Comparison of ENCODE assay signal across 8 mouse cellular contexts in genomic region chrX:7898211-7898610, GRCm38 (mm10). TPM values are rescaled to one million over a fixed set of nuclear protein-coding genes. Genes with fewer than 3 reads are reported as not detected.
DNase-seq lines count a peak whose midpoint lies in the region; ATAC-seq and TF ChIP-seq lines count a peak whose summit lies in the region.
"Had no signal": no experiment of that assay in that cellular context is flagged by ENCODE, and none has a peak within 500 bp of the region (broad histone marks: within the 10 kb centered on the region; RNA-seq: fewer than 3 reads in every experiment).

No protein-coding gene starts in this region.

- H3K9ac ChIP-seq in limb, embryonic 15.5 days, result no peak overlapping the region
- H3K9ac ChIP-seq in stomach, postnatal 0 days (ENCODE audit: low read length), result 0 out of 2 replicates have a peak overlapping the region, but pooled peaks have one; percentile 35

- no peak for ATAC-seq in limb, embryonic 15.5 days (ENCODE audit: insufficient number of reproducible peaks, low FRiP score, low TSS enrichment, low read depth)
- ATAC-seq in stomach, postnatal 0 days (ENCODE audit: low FRiP score, low TSS enrichment), result no peak

- DNase-seq in spleen, adult 18-20 months, result peak; percentile 17 to 20
- no peak for DNase-seq in spleen, adult 12 weeks (ENCODE audit: low spot score)
- no peak for DNase-seq in stomach, postnatal 0 days (ENCODE audit: low spot score)
- no peak for DNase-seq in right cerebral cortex, adult 2 months (ENCODE audit: low spot score in 2 of 2)
- no peak for DNase-seq in yolk sac, embryonic 10.5 days (ENCODE audit: low spot score)

- no peak for TF ChIP-seq POLR2A in embryonic fibroblast, embryonic 13.5 days (IDR thresholded peaks at IDR 0.05; ENCODE audit: low read depth, low read length)

- TF ChIP-seq EP300 in stomach, postnatal 0 days (optimal IDR thresholded peaks at IDR 0.05), result no peak

- no peak for TF ChIP-seq CTCF in embryonic fibroblast, embryonic 13.5 days (IDR thresholded peaks at IDR 0.05; ENCODE audit: borderline replicate concordance, insufficient read depth, low read length)
- TF ChIP-seq CTCF in stomach, postnatal 0 days (IDR thresholded peaks at IDR 0.05; ENCODE audit: low read depth), result no peak

- peak overlapping the region; percentile 59 for H3K4me3 ChIP-seq in embryonic fibroblast, embryonic 13.5 days (ENCODE audit: insufficient read depth, low read length)
- peak overlapping the region; percentile 56 for H3K4me3 ChIP-seq in limb, embryonic 15.5 days
- peak overlapping the region; percentile 57 for H3K4me3 ChIP-seq in stomach, postnatal 0 days (ENCODE audit: low read depth, low read length)

- H3K4me2 ChIP-seq in limb, embryonic 15.5 days, result peak overlapping the region; percentile 48
- peak overlapping the region; percentile 52 for H3K4me2 ChIP-seq in stomach, postnatal 0 days (replicated peaks; ENCODE audit: low read depth)

- H3K9me3 ChIP-seq in limb, embryonic 15.5 days, result no peaks in the 10 kb centered on the region
- H3K9me3 ChIP-seq in stomach, postnatal 0 days (ENCODE audit: control insufficient read depth, low read length), result no peaks in the 10 kb centered on the region

- H3K27ac ChIP-seq in embryonic fibroblast, embryonic 13.5 days (ENCODE audit: insufficient read depth, low read length), result peak overlapping the region; percentile 91; the same call in 1 of the 2 replicates
- 0 out of 2 replicates have a peak overlapping the region, but pooled peaks have one; percentile 85 for H3K27ac ChIP-seq in limb, embryonic 15.5 days
- H3K27ac ChIP-seq in stomach, postnatal 0 days (replicated peaks), result no peak overlapping the region

- peaks cover 29% of the 10 kb centered on the region for H3K36me3 ChIP-seq in limb, embryonic 15.5 days
- H3K36me3 ChIP-seq in stomach, postnatal 0 days (ENCODE audit: control insufficient read depth, insufficient read depth, low read length), result no peaks in the 10 kb centered on the region

- 28% methylated on average over 13 of the region's 13 CpGs for WGBS in limb, embryonic 15.5 days
- whole genome bisulfite sequencing in stomach, postnatal 0 days, result 30% methylated on average over 12 of the region's 13 CpGs

- H3K27me3 ChIP-seq in limb, embryonic 15.5 days, result no peaks in the 10 kb centered on the region
- no peaks in the 10 kb centered on the region for H3K27me3 ChIP-seq in stomach, postnatal 0 days (ENCODE audit: control insufficient read depth, insufficient read depth, low read length)

- no peaks in the 10 kb centered on the region for H3K4me1 ChIP-seq in embryonic fibroblast, embryonic 13.5 days (ENCODE audit: control insufficient read depth, insufficient read depth, low read length)
- H3K4me1 ChIP-seq in limb, embryonic 15.5 days, result 0 out of 2 replicates have a peak, but pooled peaks cover 6% of the 10 kb centered on the region
- no peaks in the 10 kb centered on the region for H3K4me1 ChIP-seq in stomach, postnatal 0 days (replicated peaks; ENCODE audit: control insufficient read depth, insufficient read depth)

RNA-seq across cellular contexts. Expression of gene Pqbp1, which starts 0.9 kb away (rescaled TPM):
- 90.2 and 103 TPM in 2 replicates for polyA plus RNA-seq in embryonic fibroblast, embryonic 13.5 days (2011; ENCODE audit: insufficient read length, low read depth, missing spikeins)
- 117 and 124 TPM in 2 replicates for polyA plus RNA-seq in limb, embryonic 15.5 days (2015; fragmentation: Nextera tagmentation; extraction: Ambion mirVana)
- polyA plus RNA-seq in stomach, postnatal 0 days (2015; fragmentation: Nextera tagmentation; extraction: Ambion mirVana), result 60.6 and 62.2 TPM in 2 replicates

RNA-seq across cellular contexts. Expression of gene Timm17b, which starts 0.9 kb away (rescaled TPM):
- polyA plus RNA-seq in embryonic fibroblast, embryonic 13.5 days (2011; ENCODE audit: insufficient read length, low read depth, missing spikeins), result 29.5 and 39.9 TPM in 2 replicates
- 157 and 170 TPM in 2 replicates for polyA plus RNA-seq in limb, embryonic 15.5 days (2015; fragmentation: Nextera tagmentation; extraction: Ambion mirVana)
- polyA plus RNA-seq in stomach, postnatal 0 days (2015; fragmentation: Nextera tagmentation; extraction: Ambion mirVana), result 85.6 and 90.5 TPM in 2 replicates

RNA-seq across cellular contexts. Expression of gene Gm10491, which starts 9.4 kb away (rescaled TPM):
- not detected in 2 replicates for polyA plus RNA-seq in embryonic fibroblast, embryonic 13.5 days (2011; ENCODE audit: insufficient read length, low read depth, missing spikeins)
- not detected in 2 replicates for polyA plus RNA-seq in limb, embryonic 15.5 days (2015; fragmentation: Nextera tagmentation; extraction: Ambion mirVana)
- polyA plus RNA-seq in stomach, postnatal 0 days (2015; fragmentation: Nextera tagmentation; extraction: Ambion mirVana), result not detected in 2 replicates
- polyA plus RNA-seq: large intestine, adult 2 months had no signal

RNA-seq across cellular contexts. Expression of gene Gm10490, which starts 11.1 kb away (rescaled TPM):
- polyA plus RNA-seq in embryonic fibroblast, embryonic 13.5 days (2011; ENCODE audit: insufficient read length, low read depth, missing spikeins), result not detected in 2 replicates
- polyA plus RNA-seq in limb, embryonic 15.5 days (2015; fragmentation: Nextera tagmentation; extraction: Ambion mirVana), result not detected in 2 replicates
- polyA plus RNA-seq in stomach, postnatal 0 days (2015; fragmentation: Nextera tagmentation; extraction: Ambion mirVana), result not detected in 2 replicates
- polyA plus RNA-seq: large intestine, adult 2 months had no signal

RNA-seq across cellular contexts. Expression of gene Slc35a2, which starts 14.4 kb away (rescaled TPM):
- polyA plus RNA-seq in embryonic fibroblast, embryonic 13.5 days (2011; ENCODE audit: insufficient read length, low read depth, missing spikeins), result 113 and 123 TPM in 2 replicates
- 64.5 and 70.0 TPM in 2 replicates for polyA plus RNA-seq in limb, embryonic 15.5 days (2015; fragmentation: Nextera tagmentation; extraction: Ambion mirVana)
- polyA plus RNA-seq in stomach, postnatal 0 days (2015; fragmentation: Nextera tagmentation; extraction: Ambion mirVana), result 28.7 and 32.5 TPM in 2 replicates

Comparison
In these comparisons a context has a peak if more than half of its experiments do, and no peak if none do; other contexts are left out.
1. DNase-seq: peak in spleen, adult 18-20 months (2 of 2); none in spleen, adult 12 weeks (single experiment), stomach, postnatal 0 days (single experiment), right cerebral cortex, adult 2 months (0 of 2) and yolk sac, embryonic 10.5 days (single experiment).
2. Peak in every context shown above with its lines, with median percentiles within 50 percentile points of each other: H3K4me3 ChIP-seq.